Mouse (Mus musculus) neural tube, embryonic 14.5 days (tissue): Measurements from ENCODE around the gene Psmd5. TPM values are rescaled to one million over a fixed set of nuclear protein-coding genes. Genes with fewer than 3 reads are reported as not detected.
A peak's percentile ranks its signal among the peaks of the same experiment; 100 is the strongest.
"Not testable (repeated sequence)": the region's sequence is repeated elsewhere in the genome, so short reads cannot be mapped to it uniquely, and the experiment has no call there.

ENCODE experiments used
- ATAC-seq: fragments of 200-750 bp; cut with Nextera tagmentation; 2 replicates; pipeline ENCODE4 v1.8.0; 2017; ENCODE audit warnings: low read depth, mild to moderate bottlenecking, moderate TSS enrichment, moderate library complexity
- H3K27ac ChIP-seq: fragments of 300-500 bp; sonication (generic); 2 replicates; pipeline ENCODE4 v1.5.1; 2014; ENCODE audit warnings: low read depth, mild to moderate bottlenecking, control low read depth, low read length, moderate library complexity, mixed read lengths
- H3K27me3 ChIP-seq: fragments of 300-500 bp; sonication (generic); 2 replicates; pipeline ENCODE4 v1.6.1; 2014; ENCODE audit warnings: low read length; ENCODE audit not compliant: control insufficient read depth, insufficient read depth
- H3K36me3 ChIP-seq: fragments of 300-500 bp; sonication (generic); 2 replicates; pipeline ENCODE4 v1.6.1; 2014; ENCODE audit warnings: low read length, mixed read lengths; ENCODE audit not compliant: control insufficient read depth, insufficient read depth
- H3K4me1 ChIP-seq: fragments of 300-500 bp; sonication (generic); 2 replicates; pipeline ENCODE4 v1.6.1; 2014; ENCODE audit warnings: low read length; ENCODE audit not compliant: control insufficient read depth, insufficient read depth
- H3K4me2 ChIP-seq: fragments of 300-500 bp; sonication (generic); 2 replicates; pipeline ENCODE4 v1.6.1; 2014; ENCODE audit warnings: mild to moderate bottlenecking, low read depth, low read length, control low read depth
- H3K4me3 ChIP-seq: fragments of 300-500 bp; sonication (generic); 2 replicates; pipeline ENCODE4 v1.5.1; 2014; ENCODE audit warnings: low read depth, low read length, control low read depth, mixed read lengths
- H3K9ac ChIP-seq: fragments of 300-500 bp; sonication (generic); replicated peaks from 2 replicates; pipeline ENCODE4 v1.6.1; 2014; ENCODE audit warnings: low read depth, mild to moderate bottlenecking, control low read depth, low read length, mixed read lengths
- H3K9me3 ChIP-seq: fragments of 300-500 bp; sonication (generic); 2 replicates; pipeline ENCODE4 v1.6.1; 2016; ENCODE audit warnings: low read length; ENCODE audit not compliant: control insufficient read depth
- WGBS: fragments of 180-500 bp; shearing (Covaris S2); extraction: QIAGEN DNeasy Blood & Tissue Kit; methylation state at CpG from one replicate; pipeline ENCODE4 v1.1.7; 2014; 5-methylcytosine and 5-hydroxymethylcytosine counted together
- polyA plus RNA-seq: library from polyadenylated mRNA; unstranded; fragments of >200 nt; fragmentation: Nextera tagmentation; extraction: Ambion mirVana; gene quantifications from 2 replicates; pipeline ENCODE4 v1.2.1, GENCODE M21; 2014

The Psmd5 gene
- polyA plus RNA-seq, 1 experiment from 2014 or later = 101 TPM

DNA sequence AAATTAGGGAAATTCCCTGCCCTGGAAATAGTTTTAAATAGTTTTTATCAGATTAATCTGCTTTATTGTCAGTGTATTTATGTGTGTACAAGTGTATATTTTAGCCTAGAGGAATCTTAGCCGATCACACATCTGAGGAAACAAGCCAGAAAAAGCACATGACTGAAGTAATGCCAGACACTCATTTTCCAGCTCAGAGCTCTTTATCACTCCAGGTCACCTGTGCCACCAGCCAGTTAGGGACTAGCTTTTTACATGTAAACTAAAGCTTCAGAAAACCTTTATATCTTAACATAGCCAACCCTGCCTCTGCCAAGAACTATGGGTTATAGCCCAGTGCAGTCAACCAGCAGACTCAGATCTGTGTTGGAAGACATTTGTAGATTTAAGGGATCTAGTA is 70.0 kb downstream of the Psmd5 start:
- H3K9ac ChIP-seq = no peak overlapping the region
- peaks cover 12% of the 10 kb centered on the region for H3K4me1 ChIP-seq
- WGBS = 71% methylated on average over 1 of the region's 1 CpGs
- ATAC-seq = no peak
- H3K4me2 ChIP-seq = no peak overlapping the region
- H3K9me3 ChIP-seq = no peaks in the 10 kb centered on the region
- H3K4me3 ChIP-seq = no peak overlapping the region
- H3K36me3 ChIP-seq = peaks cover 8% of the 10 kb centered on the region
- H3K27ac ChIP-seq = no peak overlapping the region
- no peaks in the 10 kb centered on the region for H3K27me3 ChIP-seq

DNA sequence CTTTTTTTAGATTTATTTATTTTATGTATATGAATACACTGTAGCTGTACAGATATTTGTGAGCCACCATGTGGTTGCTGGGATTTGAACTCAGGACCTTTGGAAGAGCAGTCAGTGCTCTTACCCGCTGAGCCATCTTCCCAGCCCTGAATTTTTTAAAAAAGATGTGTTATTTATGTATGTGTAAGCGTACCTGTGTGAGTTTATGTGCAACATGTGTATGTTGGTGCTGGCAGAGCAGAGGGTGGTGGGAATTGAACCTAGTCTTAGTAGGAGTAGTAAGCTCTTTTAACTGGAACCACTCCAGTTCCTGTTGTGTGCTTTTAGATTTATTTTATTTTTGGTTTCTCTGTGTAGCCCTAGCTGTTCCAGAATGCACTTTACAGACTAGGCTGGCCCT is 70.6 kb downstream of the Psmd5 start:
- ATAC-seq = no peak
- H3K9ac ChIP-seq = no peak overlapping the region
- H3K4me2 ChIP-seq = no peak overlapping the region
- peaks cover 15% of the 10 kb centered on the region for H3K4me1 ChIP-seq
- no peaks in the 10 kb centered on the region for H3K9me3 ChIP-seq
- no peaks in the 10 kb centered on the region for H3K27me3 ChIP-seq
- no peak overlapping the region for H3K27ac ChIP-seq
- peaks cover 8% of the 10 kb centered on the region for H3K36me3 ChIP-seq
- WGBS = 97% methylated on average over 2 of the region's 2 CpGs
- no peak overlapping the region for H3K4me3 ChIP-seq

DNA sequence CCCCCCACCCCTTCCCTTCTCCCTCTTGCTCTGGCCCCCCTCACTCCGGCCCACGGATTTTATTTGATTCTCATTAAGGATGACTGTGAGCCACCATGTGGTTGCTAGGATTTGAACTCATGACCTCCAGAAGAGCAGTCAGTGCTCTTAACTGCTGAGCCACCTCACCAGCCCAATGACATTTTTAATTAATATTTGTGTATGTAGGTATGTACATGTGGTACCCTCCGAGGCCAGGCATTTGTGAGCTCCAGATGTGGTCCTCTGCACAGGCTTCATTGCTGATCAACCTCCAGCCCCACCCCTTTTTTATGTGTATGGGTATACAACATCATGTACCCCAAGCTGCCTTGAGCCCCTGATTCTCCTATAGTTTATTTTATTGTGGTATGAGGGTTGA is 71.0 kb downstream of the Psmd5 start:
- no peak overlapping the region for H3K9ac ChIP-seq
- H3K4me1 ChIP-seq = peaks cover 17% of the 10 kb centered on the region
- no peak for ATAC-seq
- H3K27ac ChIP-seq = no peak overlapping the region
- no peaks in the 10 kb centered on the region for H3K27me3 ChIP-seq
- H3K36me3 ChIP-seq = peaks cover 8% of the 10 kb centered on the region
- no peak overlapping the region for H3K4me3 ChIP-seq
- 66% methylated on average over 3 of the region's 3 CpGs for WGBS
- peak overlapping the region; percentile 35; the same call in 1 of the 2 replicates for H3K4me2 ChIP-seq
- no peaks in the 10 kb centered on the region for H3K9me3 ChIP-seq

DNA sequence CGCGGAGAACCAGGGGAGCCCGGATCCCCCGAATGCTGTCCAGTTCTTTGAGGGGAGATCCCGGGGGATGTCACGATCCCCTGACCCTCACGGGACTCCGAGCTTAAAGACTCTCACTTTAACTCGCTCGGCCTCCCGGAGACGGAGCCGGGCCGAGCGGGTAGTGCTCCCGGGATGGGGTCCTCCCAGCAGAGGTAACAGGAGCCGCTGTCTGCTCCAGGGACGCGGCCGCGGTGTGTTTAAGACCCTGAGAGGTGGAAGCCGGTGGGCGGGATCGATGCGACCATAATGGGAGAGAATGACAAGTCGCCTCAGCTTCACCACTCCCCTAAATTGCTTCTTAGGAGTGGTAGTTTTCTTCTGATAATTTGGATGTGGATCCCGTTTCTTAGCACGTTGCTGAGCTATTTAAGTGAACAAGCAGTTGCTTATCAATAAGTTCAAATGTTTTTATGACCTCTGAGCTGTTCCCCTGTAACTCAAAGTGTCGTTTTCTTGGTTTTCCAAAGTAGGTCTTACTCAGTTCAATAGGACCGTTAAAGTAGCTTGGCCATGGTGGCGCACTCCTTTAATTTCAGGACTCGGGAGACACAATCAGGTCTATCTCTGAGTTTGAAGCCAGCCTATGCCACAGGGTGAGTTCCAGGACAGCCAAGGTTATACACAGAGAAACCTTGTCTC is 72.1 kb downstream of the Psmd5 start:
- not testable (repeated sequence) for H3K27me3 ChIP-seq, H3K36me3 ChIP-seq, H3K9me3 ChIP-seq
- peak; percentile 67 for ATAC-seq
- Histone ChIP-seq H3K9ac (peak overlapping the region; percentile 71), H3K27ac (peak overlapping the region; percentile 89), H3K4me1 (peaks cover 17% of the 10 kb centered on the region), H3K4me2 (peak overlapping the region; percentile 53), H3K4me3 (peak overlapping the region; percentile 63)
- under 1% methylated on average over 22 of the region's 32 CpGs for WGBS

DNA sequence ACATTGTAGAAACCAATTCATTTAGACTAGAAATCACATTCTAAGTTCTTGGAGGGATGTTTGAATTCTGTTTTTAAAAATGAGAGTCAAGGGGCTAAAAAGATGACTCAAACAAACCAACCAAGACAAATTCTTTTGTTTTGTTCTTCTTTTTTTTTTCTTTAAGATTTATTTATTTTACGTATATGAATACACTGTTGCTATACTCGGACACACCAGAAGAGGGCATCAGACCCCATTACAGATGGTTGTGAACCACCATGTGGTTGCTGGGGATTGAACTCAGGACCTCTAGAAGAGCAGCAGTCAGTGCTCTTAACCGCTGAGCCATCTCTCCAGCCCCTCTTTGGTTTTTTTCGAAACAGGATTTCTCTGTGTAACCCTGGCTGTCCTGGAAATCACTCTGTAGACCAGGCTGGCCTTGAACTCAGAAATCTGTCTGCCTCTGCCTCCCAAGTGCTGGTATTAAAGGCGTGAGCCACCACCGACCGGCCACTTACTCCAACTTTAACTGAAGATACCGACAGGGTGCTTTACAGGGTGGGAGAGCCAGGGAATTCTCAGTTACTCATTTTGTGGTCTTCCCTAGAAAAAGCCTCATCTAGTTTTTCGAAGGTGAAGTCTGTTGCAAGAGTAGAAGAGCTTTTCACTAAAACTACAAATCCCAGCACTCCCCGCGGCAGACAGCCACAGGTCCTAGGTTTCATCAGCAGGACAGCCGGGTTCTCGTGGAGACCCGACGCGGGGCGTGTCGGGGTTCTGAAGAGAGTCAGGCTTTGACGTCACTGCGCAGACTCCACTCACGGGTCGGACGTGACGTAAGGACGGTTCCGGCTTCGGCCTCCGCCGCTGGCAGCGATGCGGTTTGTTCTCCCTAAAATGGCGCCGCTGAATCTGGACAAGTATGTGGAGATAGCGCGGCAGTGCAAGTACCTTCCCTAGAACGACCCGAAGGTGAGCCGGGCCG is 73.0 kb downstream of the Psmd5 start:
- 6% methylated on average over 39 of the region's 39 CpGs for WGBS
- ATAC-seq = peak; percentile 97
- Histone ChIP-seq H3K4me1 (peaks cover 17% of the 10 kb centered on the region), H3K27me3 (no peaks in the 10 kb centered on the region), H3K4me2 (no peak overlapping the region), H3K4me3 (peak overlapping the region; percentile 63), H3K9ac (peak overlapping the region; percentile 71), H3K36me3 (peaks cover 8% of the 10 kb centered on the region; the same call in 1 of the 2 replicates), H3K9me3 (no peaks in the 10 kb centered on the region), H3K27ac (peak overlapping the region; percentile 89)

DNA sequence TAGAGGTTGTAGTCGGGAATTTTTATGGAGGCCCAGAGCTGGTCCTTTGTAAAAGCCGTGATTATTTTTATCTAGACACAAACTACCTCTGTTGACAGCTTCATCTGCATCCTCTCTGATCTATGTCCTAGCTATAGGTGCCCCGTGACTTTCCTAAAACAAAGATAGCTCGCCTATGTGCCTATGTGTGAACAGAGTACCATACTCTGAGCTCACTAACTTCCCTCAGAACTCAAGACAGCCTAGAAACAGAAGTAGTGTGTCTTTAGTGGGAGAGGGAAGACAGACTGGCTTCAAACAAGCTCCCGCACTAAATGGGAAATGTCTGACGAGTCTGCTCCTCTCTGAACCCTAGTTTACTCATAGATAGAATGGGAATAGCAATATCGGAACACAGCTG is 74.4 kb downstream of the Psmd5 start:
- Histone ChIP-seq H3K9ac (no peak overlapping the region), H3K4me2 (peak overlapping the region; percentile 80; the same call in 1 of the 2 replicates), H3K36me3 (peaks cover 5% of the 10 kb centered on the region; the same call in 1 of the 2 replicates), H3K27ac (no peak overlapping the region), H3K4me3 (no peak overlapping the region), H3K9me3 (no peaks in the 10 kb centered on the region), H3K27me3 (no peaks in the 10 kb centered on the region), H3K4me1 (peaks cover 17% of the 10 kb centered on the region)
- no peak for ATAC-seq
- 85% methylated on average over 7 of the region's 7 CpGs for WGBS

Other genes with a start within 250 kb of the Psmd5 start
- 119 and 132 TPM in 2 replicates for gene Gapvd1, start 119.7 kb downstream of the Psmd5 start, polyA plus RNA-seq
- gene Hspa5, start 103.0 kb downstream of the Psmd5 start, polyA plus RNA-seq = 402 and 471 TPM in 2 replicates
- gene Rabepk, start 75.1 kb downstream of the Psmd5 start, polyA plus RNA-seq = 26.0 and 29.1 TPM in 2 replicates
- gene Fbxw2, start 48.7 kb downstream of the Psmd5 start, polyA plus RNA-seq = 69.3 and 79.3 TPM in 2 replicates
- not detected in 2 replicates for gene Gm34653, start 42.0 kb downstream of the Psmd5 start, polyA plus RNA-seq
- gene Cutal, start 572 bp downstream of the Psmd5 start, polyA plus RNA-seq = 0.36 TPM in 1 of 2 replicates, not detected in the other
- 2.7 and 3.8 TPM in 2 replicates for gene Phf19, start 39.1 kb upstream of the Psmd5 start, polyA plus RNA-seq
- 3.5 and 4.4 TPM in 2 replicates for gene Traf1, start 86.8 kb upstream of the Psmd5 start, polyA plus RNA-seq
- 0.26 and 0.68 TPM in 2 replicates for gene Hc, start 186.5 kb upstream of the Psmd5 start, polyA plus RNA-seq
- gene AI182371, start 226.6 kb upstream of the Psmd5 start, polyA plus RNA-seq = 0.27 and 0.37 TPM in 2 replicates
- gene Cntrl, start 234.5 kb upstream of the Psmd5 start, polyA plus RNA-seq = 9.5 and 11.4 TPM in 2 replicates